Mouse (Mus musculus): Measurements from ENCODE around the gene Aspdh.

Gene Aspdh

GRCm38 (mm10) chr7:44501563-44502115 lies 36.4 kb downstream of the Aspdh start:
- DNase-seq, result peak; percentile 55 to 86

- no peak for DNase-seq
Measured at GRCm38 (mm10) chr7:44507491-44507890, 42.3 kb downstream of the Aspdh start.
